Mouse (Mus musculus): Measurements from ENCODE around the gene Slc25a13. TPM values are rescaled to one million over a fixed set of nuclear protein-coding genes. Genes with fewer than 3 reads are reported as not detected.

Slc25a13 gene
- polyA plus RNA-seq, 1 experiment from 2014 or later: 55.2 TPM

- Histone ChIP-seq H3K27ac (no peak overlapping the region), H3K9ac (ENCODE audit: low read depth, low read length) (no peak overlapping the region), H3K9me3 (replicated peaks; ENCODE audit: low read length) (no peaks in the 10 kb centered on the region), H3K36me3 (ENCODE audit: insufficient read depth, low read length) (no peaks in the 10 kb centered on the region; the same call in 1 of the 2 replicates), H3K4me2 (ENCODE audit: low read length) (no peak overlapping the region), H3K4me1 (replicated peaks; ENCODE audit: insufficient read depth, low read length) (no peaks in the 10 kb centered on the region), H3K4me3 (replicated peaks; ENCODE audit: low read depth, low read length) (no peak overlapping the region), H3K27me3 (ENCODE audit: insufficient read depth, low read length) (no peaks in the 10 kb centered on the region)
- ATAC-seq (replicated peaks; ENCODE audit: low FRiP score, low read depth): no peak
- no peak for DNase-seq (ENCODE audit: low spot score)
- no peak for TF ChIP-seq CTCF (IDR thresholded peaks at IDR 0.05; ENCODE audit: low read depth)
- 95% methylated on average over 1 of the region's 1 CpGs for WGBS
These were observed 136.5 kb downstream of the Slc25a13 start for GRCm38 (mm10) chr6:6080484-6080883.

DNA sequence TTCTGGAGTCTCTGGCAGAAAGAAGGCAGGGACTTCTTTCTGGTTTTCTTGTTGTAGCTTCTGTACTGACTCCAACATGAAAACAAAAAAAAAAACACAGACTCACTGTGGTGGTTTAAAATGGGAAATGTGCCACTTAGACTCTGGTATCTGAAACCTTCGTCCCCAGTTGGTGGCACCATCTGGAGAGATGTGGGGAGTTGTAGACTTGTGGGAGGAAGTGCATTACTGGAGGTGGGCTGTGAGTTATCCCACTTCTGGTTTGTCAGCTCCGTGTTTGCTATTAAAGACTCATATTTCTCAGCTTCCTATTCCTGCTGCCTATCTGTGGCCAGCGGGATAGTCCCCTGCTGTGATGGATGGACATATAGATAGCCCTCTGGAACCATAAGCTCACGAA lies 139.7 kb downstream of the Slc25a13 start:
- Histone ChIP-seq H3K27ac (no peak overlapping the region), H3K4me2 (ENCODE audit: low read length) (no peak overlapping the region), H3K4me3 (replicated peaks; ENCODE audit: low read depth, low read length) (no peak overlapping the region), H3K9ac (ENCODE audit: low read depth, low read length) (no peak overlapping the region), H3K9me3 (replicated peaks; ENCODE audit: low read length) (no peaks in the 10 kb centered on the region), H3K27me3 (ENCODE audit: insufficient read depth, low read length) (no peaks in the 10 kb centered on the region), H3K4me1 (replicated peaks; ENCODE audit: insufficient read depth, low read length) (no peaks in the 10 kb centered on the region), H3K36me3 (ENCODE audit: insufficient read depth, low read length) (no peaks in the 10 kb centered on the region; the same call in 1 of the 2 replicates)
- WGBS: 77% methylated on average over 4 of the region's 4 CpGs
- TF ChIP-seq CTCF (IDR thresholded peaks at IDR 0.05; ENCODE audit: low read depth): no peak
- ATAC-seq (replicated peaks; ENCODE audit: low FRiP score, low read depth): no peak
- DNase-seq (ENCODE audit: low spot score): no peak

DNA sequence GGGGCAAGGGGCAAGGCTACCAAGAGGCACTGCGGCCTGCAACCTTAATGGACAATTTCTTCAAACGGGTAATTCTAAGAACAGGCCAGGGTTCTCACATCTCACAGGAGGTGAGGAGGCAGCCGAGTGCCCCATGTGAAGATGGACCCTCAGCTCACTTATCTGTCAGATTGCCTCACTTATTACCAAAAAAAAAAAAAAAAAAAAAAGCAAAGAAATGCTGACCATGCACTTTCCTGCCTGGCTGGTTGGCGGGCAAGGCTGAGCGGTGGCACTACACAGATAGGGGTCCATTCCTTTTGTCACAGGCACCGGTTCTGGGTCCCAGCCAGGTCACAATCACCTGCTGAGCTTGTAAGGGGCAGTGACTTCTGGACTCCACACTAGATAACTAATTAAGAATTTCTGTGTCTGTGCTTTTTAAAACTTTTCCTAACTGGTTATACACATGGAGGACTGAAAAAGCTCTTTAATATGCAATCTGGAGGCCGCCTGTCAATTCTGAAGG lies 141.0 kb downstream of the Slc25a13 start:
- Histone ChIP-seq H3K27me3 (ENCODE audit: insufficient read depth, low read length) (no peaks in the 10 kb centered on the region), H3K9me3 (replicated peaks; ENCODE audit: low read length) (no peaks in the 10 kb centered on the region), H3K36me3 (ENCODE audit: insufficient read depth, low read length) (no peaks in the 10 kb centered on the region; the same call in 1 of the 2 replicates), H3K4me1 (replicated peaks; ENCODE audit: insufficient read depth, low read length) (no peaks in the 10 kb centered on the region), H3K4me3 (replicated peaks; ENCODE audit: low read depth, low read length) (no peak overlapping the region), H3K4me2 (ENCODE audit: low read length) (no peak overlapping the region), H3K9ac (ENCODE audit: low read depth, low read length) (no peak overlapping the region), H3K27ac (no peak overlapping the region)
- no peak for DNase-seq (ENCODE audit: low spot score)
- no peak for ATAC-seq (replicated peaks; ENCODE audit: low FRiP score, low read depth)
- TF ChIP-seq CTCF (IDR thresholded peaks at IDR 0.05; ENCODE audit: low read depth): no peak
- 88% methylated on average over 7 of the region's 7 CpGs for WGBS

GRCm38 (mm10) chr6:6071038-6071437 lies 145.9 kb downstream of the Slc25a13 start:
- Histone ChIP-seq H3K4me1 (replicated peaks; ENCODE audit: insufficient read depth, low read length) (no peaks in the 10 kb centered on the region), H3K27me3 (ENCODE audit: insufficient read depth, low read length) (no peaks in the 10 kb centered on the region), H3K9ac (ENCODE audit: low read depth, low read length) (no peak overlapping the region), H3K4me2 (ENCODE audit: low read length) (no peak overlapping the region), H3K36me3 (ENCODE audit: insufficient read depth, low read length) (no peaks in the 10 kb centered on the region), H3K4me3 (replicated peaks; ENCODE audit: low read depth, low read length) (no peak overlapping the region), H3K9me3 (replicated peaks; ENCODE audit: low read length) (no peaks in the 10 kb centered on the region), H3K27ac (no peak overlapping the region)
- no peak for TF ChIP-seq CTCF (IDR thresholded peaks at IDR 0.05; ENCODE audit: low read depth)
- DNase-seq (ENCODE audit: low spot score) (no peak), ATAC-seq (replicated peaks; ENCODE audit: low FRiP score, low read depth) (no peak)
- WGBS: 84% methylated on average over 7 of the region's 7 CpGs

DNA sequence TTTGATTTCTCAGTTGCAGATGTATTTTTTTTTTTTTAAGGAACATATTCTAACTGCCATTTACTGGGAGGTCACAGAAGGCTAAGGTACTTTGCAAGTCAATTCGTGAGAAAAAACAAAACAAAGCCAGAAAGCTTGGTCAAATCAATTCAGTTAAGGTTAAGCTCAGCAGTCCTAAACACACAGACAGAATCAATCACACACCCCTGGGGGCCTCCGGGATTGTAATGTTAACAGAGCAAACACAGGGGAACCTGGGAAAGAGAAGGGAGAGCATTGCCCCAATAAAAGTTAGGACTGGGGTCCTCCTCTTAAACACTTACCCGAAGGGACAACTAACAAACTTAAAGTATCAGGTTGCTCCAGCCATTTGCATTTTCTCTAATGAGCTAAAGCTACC lies 147.0 kb downstream of the Slc25a13 start:
- ATAC-seq (replicated peaks; ENCODE audit: low FRiP score, low read depth): no peak
- H3K4me2 ChIP-seq (ENCODE audit: low read length): no peak overlapping the region

GRCm38 (mm10) chr6:6067201-6067600 lies 149.8 kb downstream of the Slc25a13 start:
- 89% methylated on average over 6 of the region's 6 CpGs for WGBS
- Histone ChIP-seq H3K4me3 (replicated peaks; ENCODE audit: low read depth, low read length) (no peak overlapping the region), H3K4me1 (replicated peaks; ENCODE audit: insufficient read depth, low read length) (no peaks in the 10 kb centered on the region), H3K27ac (no peak overlapping the region), H3K27me3 (ENCODE audit: insufficient read depth, low read length) (no peaks in the 10 kb centered on the region), H3K4me2 (ENCODE audit: low read length) (no peak overlapping the region), H3K9me3 (replicated peaks; ENCODE audit: low read length) (no peaks in the 10 kb centered on the region), H3K36me3 (ENCODE audit: insufficient read depth, low read length) (no peaks in the 10 kb centered on the region), H3K9ac (ENCODE audit: low read depth, low read length) (no peak overlapping the region)
- DNase-seq (ENCODE audit: low spot score): no peak
- TF ChIP-seq CTCF (IDR thresholded peaks at IDR 0.05; ENCODE audit: low read depth): no peak
- ATAC-seq (replicated peaks; ENCODE audit: low FRiP score, low read depth): no peak

More for the DNA sequence above, 147.0 kb downstream of the Slc25a13 start:
- Histone ChIP-seq H3K4me3 (replicated peaks; ENCODE audit: low read depth, low read length) (no peak overlapping the region), H3K4me1 (replicated peaks; ENCODE audit: insufficient read depth, low read length) (no peaks in the 10 kb centered on the region), H3K27me3 (ENCODE audit: insufficient read depth, low read length) (no peaks in the 10 kb centered on the region), H3K27ac (no peak overlapping the region), H3K9ac (ENCODE audit: low read depth, low read length) (no peak overlapping the region), H3K9me3 (replicated peaks; ENCODE audit: low read length) (no peaks in the 10 kb centered on the region), H3K36me3 (ENCODE audit: insufficient read depth, low read length) (no peaks in the 10 kb centered on the region)
- DNase-seq (ENCODE audit: low spot score): no peak
- TF ChIP-seq CTCF (IDR thresholded peaks at IDR 0.05; ENCODE audit: low read depth): no peak
- WGBS: 0% methylated on average over 3 of the region's 3 CpGs

GRCm38 (mm10) chr6:6058548-6058947 lies 158.4 kb downstream of the Slc25a13 start:
- WGBS: 54% methylated on average over 3 of the region's 3 CpGs
- ATAC-seq (replicated peaks; ENCODE audit: low FRiP score, low read depth) (no peak), DNase-seq (ENCODE audit: low spot score) (no peak)
- Histone ChIP-seq H3K9ac (ENCODE audit: low read depth, low read length) (no peak overlapping the region), H3K36me3 (ENCODE audit: insufficient read depth, low read length) (no peaks in the 10 kb centered on the region), H3K4me2 (ENCODE audit: low read length) (no peak overlapping the region), H3K27ac (no peak overlapping the region), H3K4me1 (replicated peaks; ENCODE audit: insufficient read depth, low read length) (no peaks in the 10 kb centered on the region), H3K9me3 (replicated peaks; ENCODE audit: low read length) (no peaks in the 10 kb centered on the region), H3K4me3 (replicated peaks; ENCODE audit: low read depth, low read length) (no peak overlapping the region), H3K27me3 (ENCODE audit: insufficient read depth, low read length) (no peaks in the 10 kb centered on the region)
- no peak for TF ChIP-seq CTCF (IDR thresholded peaks at IDR 0.05; ENCODE audit: low read depth)
